Mouse (Mus musculus): ENCODE data around the gene Lrrc8d. TPM values are rescaled to one million over a fixed set of nuclear protein-coding genes. Genes with fewer than 3 reads are reported as not detected.

Lrrc8d gene
- polyA plus RNA-seq, 1 experiment, result 34.4 TPM

DNA sequence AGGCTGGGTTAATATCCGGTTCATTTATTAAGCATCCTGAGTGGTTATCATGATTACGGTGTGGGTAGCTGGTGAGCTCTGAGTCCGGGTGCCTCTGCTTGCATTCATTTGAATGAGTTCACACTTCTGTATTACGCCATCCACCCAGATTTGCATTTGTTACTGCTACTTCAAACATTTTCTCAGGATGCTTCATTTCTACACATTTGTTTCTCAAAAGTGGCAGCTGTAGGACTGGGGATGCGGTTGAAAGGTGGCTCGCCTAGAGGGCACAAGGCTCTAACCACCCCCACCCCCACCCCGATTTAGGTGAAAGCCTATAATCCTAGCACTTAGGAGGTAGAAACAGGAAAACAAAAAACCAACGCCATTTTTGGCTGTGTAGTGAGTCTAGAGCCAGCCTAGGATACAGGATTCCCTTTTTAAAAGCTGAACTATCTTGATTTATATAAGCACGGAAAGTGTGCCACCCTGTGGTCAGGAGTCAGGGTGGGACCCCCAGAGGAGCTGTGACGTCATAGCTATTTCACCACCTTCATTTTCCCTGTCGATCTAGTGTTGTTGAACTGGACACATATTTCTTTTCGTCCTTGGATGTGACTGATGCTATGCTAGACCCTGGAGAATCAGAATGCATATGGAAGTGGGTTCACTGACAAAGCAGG, 13.3 kb upstream of the Lrrc8d start:
- DNase-seq, result no peak
- Histone ChIP-seq H3K36me3 (ENCODE audit: control insufficient read depth, insufficient read depth, low read length) (no peaks in the 10 kb centered on the region), H3K27me3 (replicated peaks; ENCODE audit: control insufficient read depth, insufficient read depth, low read length) (no peaks in the 10 kb centered on the region), H3K27ac (ENCODE audit: insufficient read depth, low read depth, low read length) (no peak overlapping the region), H3K4me3 (ENCODE audit: insufficient read depth, low read depth, low read length) (no peak overlapping the region), H3K4me1 (ENCODE audit: control insufficient read depth, insufficient read depth, low read length) (no peaks in the 10 kb centered on the region)
- no peak for TF ChIP-seq CTCF (conservative IDR thresholded peaks at IDR 0.05; ENCODE audit: insufficient read depth, insufficient read length, low read depth, low read length)
- TF ChIP-seq POLR2A (IDR thresholded peaks at IDR 0.05; ENCODE audit: low read depth, low read length), result no peak
- 63% methylated on average over 12 of the region's 12 CpGs for WGBS

DNA sequence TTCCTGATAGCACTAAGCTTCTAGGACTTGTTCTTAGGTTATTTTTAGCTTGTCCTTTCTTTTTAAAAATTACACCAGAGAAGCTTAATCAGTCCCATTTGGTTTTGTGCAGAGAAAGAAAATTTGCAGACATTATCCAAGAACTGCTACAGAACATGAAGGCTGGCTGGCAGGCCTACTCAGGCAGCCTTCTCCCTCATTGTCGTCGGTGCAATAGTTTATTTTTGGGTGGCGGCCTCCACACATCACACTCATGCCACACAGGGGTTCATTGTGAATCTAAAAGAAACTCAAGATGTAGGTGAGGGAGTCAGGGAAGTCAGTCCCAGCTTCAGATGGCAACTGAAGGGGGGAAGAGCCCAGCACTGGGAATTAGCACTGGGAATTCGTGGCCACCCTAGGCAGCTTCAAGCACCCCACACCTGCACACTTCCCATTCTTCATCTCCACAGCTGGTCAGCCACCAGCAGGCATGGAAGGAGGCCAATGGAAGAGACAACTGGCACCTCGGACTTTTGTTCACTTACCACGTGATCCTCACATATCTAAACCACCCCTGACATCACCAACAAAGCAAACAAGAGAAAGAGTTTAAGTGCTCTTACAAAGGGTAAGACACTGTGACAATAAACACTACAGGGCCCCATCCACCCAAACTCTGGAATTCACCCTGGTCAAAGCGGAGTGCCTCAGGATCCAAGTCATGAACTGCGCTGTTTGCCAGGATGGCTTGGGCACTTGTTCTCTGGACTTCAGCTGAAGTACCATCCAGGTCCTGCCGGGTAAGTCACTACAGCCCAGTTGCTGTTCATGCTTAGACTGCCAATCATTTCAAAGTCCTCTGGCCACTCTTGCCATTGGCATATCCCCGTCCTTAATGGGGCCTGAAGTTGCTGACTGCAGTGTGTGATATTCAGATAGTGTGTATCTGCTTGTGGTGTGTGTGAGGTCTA, 9.0 kb upstream of the Lrrc8d start:
- WGBS, result 70% methylated on average over 10 of the region's 10 CpGs
- Histone ChIP-seq H3K4me1 (ENCODE audit: control insufficient read depth, insufficient read depth, low read length) (no peaks in the 10 kb centered on the region), H3K36me3 (ENCODE audit: control insufficient read depth, insufficient read depth, low read length) (no peaks in the 10 kb centered on the region), H3K27ac (ENCODE audit: insufficient read depth, low read depth, low read length) (no peak overlapping the region), H3K4me3 (ENCODE audit: insufficient read depth, low read depth, low read length) (no peak overlapping the region), H3K27me3 (replicated peaks; ENCODE audit: control insufficient read depth, insufficient read depth, low read length) (no peaks in the 10 kb centered on the region)
- no peak for TF ChIP-seq CTCF (conservative IDR thresholded peaks at IDR 0.05; ENCODE audit: insufficient read depth, insufficient read length, low read depth, low read length)
- no peak for TF ChIP-seq POLR2A (IDR thresholded peaks at IDR 0.05; ENCODE audit: low read depth, low read length)
- peak; percentile 78 for DNase-seq

DNA sequence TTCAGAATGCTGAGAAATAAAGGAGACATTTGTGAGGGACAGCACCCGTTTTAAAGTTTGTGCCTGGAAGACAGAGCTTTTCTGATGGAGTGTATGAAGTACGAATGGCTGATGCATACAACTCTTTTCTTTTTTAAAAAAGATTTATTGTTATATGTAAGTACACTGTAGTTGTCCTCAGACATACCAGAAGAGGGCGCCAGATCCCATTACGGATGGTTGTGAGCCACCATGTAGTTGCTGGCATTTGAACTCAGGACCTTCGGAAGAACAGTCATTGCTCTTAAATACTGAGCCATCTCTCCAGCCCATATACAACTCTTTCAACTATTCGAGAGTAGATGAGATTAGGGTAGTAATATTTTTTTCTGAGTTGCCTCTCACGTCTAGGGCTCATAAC, 8.1 kb upstream of the Lrrc8d start:
- H3K4me1 ChIP-seq (ENCODE audit: control insufficient read depth, insufficient read depth, low read length), result no peaks in the 10 kb centered on the region
- no peaks in the 10 kb centered on the region for H3K27me3 ChIP-seq (replicated peaks; ENCODE audit: control insufficient read depth, insufficient read depth, low read length)
- H3K36me3 ChIP-seq (ENCODE audit: control insufficient read depth, insufficient read depth, low read length), result no peaks in the 10 kb centered on the region
- TF ChIP-seq POLR2A (IDR thresholded peaks at IDR 0.05; ENCODE audit: low read depth, low read length), result no peak
- peak; percentile 44 for TF ChIP-seq CTCF (conservative IDR thresholded peaks at IDR 0.05; ENCODE audit: insufficient read depth, insufficient read length, low read depth, low read length)
- DNase-seq, result peak; percentile 44
- no peak overlapping the region for H3K4me3 ChIP-seq (ENCODE audit: insufficient read depth, low read depth, low read length)
- WGBS, result 92% methylated on average over 7 of the region's 7 CpGs
- H3K27ac ChIP-seq (ENCODE audit: insufficient read depth, low read depth, low read length), result no peak overlapping the region

DNA sequence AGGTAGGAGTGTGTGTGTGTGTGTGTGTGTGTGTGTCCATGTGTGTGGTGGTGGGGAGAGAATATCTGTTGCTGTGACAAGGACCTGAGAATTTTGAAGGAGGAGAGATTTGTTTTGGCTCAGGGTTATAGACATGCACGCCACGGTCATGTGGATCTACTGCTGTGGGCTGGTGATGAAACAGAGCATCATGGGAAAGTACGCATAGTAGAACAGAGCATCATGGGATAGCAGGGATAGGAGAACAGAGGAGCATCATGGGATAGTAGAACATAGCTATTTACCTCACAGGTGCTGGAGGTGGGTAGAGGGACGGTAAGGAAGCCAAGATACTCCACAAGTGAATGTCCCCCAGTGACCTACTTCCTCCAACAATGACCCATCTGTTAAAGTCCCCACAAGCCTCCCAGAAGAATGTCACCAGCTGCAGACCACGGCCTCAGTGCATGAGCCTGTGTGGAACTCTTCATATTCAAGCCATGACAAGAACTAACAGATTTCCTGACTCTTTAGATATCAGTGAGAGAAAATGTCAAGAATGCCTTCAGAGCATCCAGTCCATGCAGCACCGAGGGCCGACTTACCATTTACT, 5.3 kb upstream of the Lrrc8d start:
- 85% methylated on average over 7 of the region's 7 CpGs for WGBS
- H3K4me1 ChIP-seq (ENCODE audit: control insufficient read depth, insufficient read depth, low read length), result no peaks in the 10 kb centered on the region
- TF ChIP-seq POLR2A (IDR thresholded peaks at IDR 0.05; ENCODE audit: low read depth, low read length), result no peak
- TF ChIP-seq CTCF (conservative IDR thresholded peaks at IDR 0.05; ENCODE audit: insufficient read depth, insufficient read length, low read depth, low read length), result no peak
- H3K4me3 ChIP-seq (ENCODE audit: insufficient read depth, low read depth, low read length), result no peak overlapping the region
- H3K27me3 ChIP-seq (replicated peaks; ENCODE audit: control insufficient read depth, insufficient read depth, low read length), result no peaks in the 10 kb centered on the region
- no peak overlapping the region for H3K27ac ChIP-seq (ENCODE audit: insufficient read depth, low read depth, low read length)
- H3K36me3 ChIP-seq (ENCODE audit: control insufficient read depth, insufficient read depth, low read length), result no peaks in the 10 kb centered on the region
- no peak for DNase-seq

DNA sequence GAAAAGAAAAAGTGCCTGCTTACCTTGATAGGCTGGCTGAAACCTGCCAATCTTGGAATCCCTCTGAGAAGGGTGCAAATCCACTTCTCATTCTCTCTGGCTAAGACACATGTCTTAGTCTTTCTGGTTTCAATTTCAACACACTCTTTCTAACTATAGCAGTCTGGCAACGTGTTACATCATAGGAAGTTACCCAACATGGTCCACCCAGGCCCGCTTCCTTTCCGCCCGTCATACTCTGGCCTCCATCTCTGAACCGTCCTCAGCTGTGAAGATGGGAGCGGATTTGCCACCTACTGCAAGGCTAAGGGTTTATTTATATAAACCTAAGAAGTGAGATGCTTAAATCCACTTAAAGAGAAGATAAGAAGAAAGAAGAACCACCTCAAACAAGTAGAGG, 3.7 kb upstream of the Lrrc8d start:
- DNase-seq, result peak; percentile 45
- H3K36me3 ChIP-seq (ENCODE audit: control insufficient read depth, insufficient read depth, low read length), result no peaks in the 10 kb centered on the region
- 77% methylated on average over 6 of the region's 6 CpGs for WGBS
- H3K4me1 ChIP-seq (ENCODE audit: control insufficient read depth, insufficient read depth, low read length), result no peaks in the 10 kb centered on the region
- H3K27ac ChIP-seq (ENCODE audit: insufficient read depth, low read depth, low read length), result no peak overlapping the region
- H3K4me3 ChIP-seq (ENCODE audit: insufficient read depth, low read depth, low read length), result no peak overlapping the region
- TF ChIP-seq CTCF (conservative IDR thresholded peaks at IDR 0.05; ENCODE audit: insufficient read depth, insufficient read length, low read depth, low read length) (no peak), POLR2A (IDR thresholded peaks at IDR 0.05; ENCODE audit: low read depth, low read length) (no peak)
- no peaks in the 10 kb centered on the region for H3K27me3 ChIP-seq (replicated peaks; ENCODE audit: control insufficient read depth, insufficient read depth, low read length)

DNA sequence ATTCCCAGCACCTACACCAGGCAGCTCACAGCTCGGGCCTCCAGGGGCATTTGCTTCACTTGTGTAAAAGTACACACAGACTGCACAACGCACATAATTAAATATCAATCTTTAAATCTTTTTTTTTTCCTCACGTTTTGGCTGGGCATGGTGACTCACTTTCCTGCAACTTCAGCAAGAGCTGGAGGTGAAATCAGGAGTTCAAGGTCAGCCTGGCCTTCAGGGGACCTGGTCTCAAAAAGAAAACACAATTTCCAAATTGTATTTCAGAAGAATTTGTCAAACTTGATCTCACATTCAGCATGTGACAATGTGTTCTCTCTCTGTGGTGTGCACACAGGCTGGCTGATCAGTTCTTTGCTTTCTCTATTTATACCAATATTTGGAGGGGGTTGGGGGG, 1.9 kb upstream of the Lrrc8d start:
- Histone ChIP-seq H3K4me3 (ENCODE audit: insufficient read depth, low read depth, low read length) (no peak overlapping the region), H3K27ac (ENCODE audit: insufficient read depth, low read depth, low read length) (no peak overlapping the region), H3K27me3 (replicated peaks; ENCODE audit: control insufficient read depth, insufficient read depth, low read length) (no peaks in the 10 kb centered on the region), H3K36me3 (ENCODE audit: control insufficient read depth, insufficient read depth, low read length) (no peaks in the 10 kb centered on the region), H3K4me1 (ENCODE audit: control insufficient read depth, insufficient read depth, low read length) (peaks cover 4% of the 10 kb centered on the region; the same call in 1 of the 2 replicates)
- no peak for TF ChIP-seq POLR2A (IDR thresholded peaks at IDR 0.05; ENCODE audit: low read depth, low read length)
- TF ChIP-seq CTCF (conservative IDR thresholded peaks at IDR 0.05; ENCODE audit: insufficient read depth, insufficient read length, low read depth, low read length), result no peak
- DNase-seq, result no peak
- 77% methylated on average over 3 of the region's 3 CpGs for WGBS

DNA sequence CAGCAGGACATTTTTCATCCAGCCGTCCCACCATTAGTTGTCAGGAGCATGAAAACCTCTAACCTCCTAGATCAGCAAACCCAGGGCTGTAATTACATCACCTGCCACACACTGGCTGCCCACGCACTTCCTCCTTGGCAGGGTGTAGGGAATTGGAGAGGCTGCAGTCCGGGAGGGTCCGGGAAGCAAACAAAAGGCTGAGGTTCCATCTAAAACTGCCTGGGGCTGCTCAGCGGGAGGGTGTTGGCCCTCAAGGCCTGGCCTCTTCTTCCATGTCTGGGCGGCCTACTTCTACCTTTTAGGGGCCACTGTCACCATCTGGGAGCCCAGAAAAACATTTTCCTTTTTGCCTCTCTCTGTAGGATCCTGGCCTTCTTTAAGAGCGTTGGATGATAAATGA, 1.1 kb upstream of the Lrrc8d start:
- TF ChIP-seq POLR2A (IDR thresholded peaks at IDR 0.05; ENCODE audit: low read depth, low read length) (no peak), CTCF (conservative IDR thresholded peaks at IDR 0.05; ENCODE audit: insufficient read depth, insufficient read length, low read depth, low read length) (no peak)
- peak; percentile 60 for DNase-seq
- peaks cover 12% of the 10 kb centered on the region; the same call in 1 of the 2 replicates for H3K4me1 ChIP-seq (ENCODE audit: control insufficient read depth, insufficient read depth, low read length)
- no peaks in the 10 kb centered on the region for H3K36me3 ChIP-seq (ENCODE audit: control insufficient read depth, insufficient read depth, low read length)
- WGBS, result 35% methylated on average over 7 of the region's 7 CpGs
- H3K27ac ChIP-seq (ENCODE audit: insufficient read depth, low read depth, low read length), result peak overlapping the region; percentile 77; the same call in 1 of the 2 replicates
- no peaks in the 10 kb centered on the region for H3K27me3 ChIP-seq (replicated peaks; ENCODE audit: control insufficient read depth, insufficient read depth, low read length)
- H3K4me3 ChIP-seq (ENCODE audit: insufficient read depth, low read depth, low read length), result no peak overlapping the region
